Mouse (Mus musculus) embryo, embryonic 10.5 days (tissue): ENCODE measurements at regions not wholly inside any gene's neighbourhood (a gene's known extent, or its start where the extent isn't known, plus 50 kb on each side); places are given as distances from the start of the nearest gene placed in this dataset.
A peak's percentile ranks its signal among the peaks of the same experiment; 100 is the strongest.

Source experiments
- DNase-seq: peaks from one replicate; pipeline ENCODE4 v3.0.0-alpha.2; 2015; ENCODE audit warnings: low spot score

DNA sequence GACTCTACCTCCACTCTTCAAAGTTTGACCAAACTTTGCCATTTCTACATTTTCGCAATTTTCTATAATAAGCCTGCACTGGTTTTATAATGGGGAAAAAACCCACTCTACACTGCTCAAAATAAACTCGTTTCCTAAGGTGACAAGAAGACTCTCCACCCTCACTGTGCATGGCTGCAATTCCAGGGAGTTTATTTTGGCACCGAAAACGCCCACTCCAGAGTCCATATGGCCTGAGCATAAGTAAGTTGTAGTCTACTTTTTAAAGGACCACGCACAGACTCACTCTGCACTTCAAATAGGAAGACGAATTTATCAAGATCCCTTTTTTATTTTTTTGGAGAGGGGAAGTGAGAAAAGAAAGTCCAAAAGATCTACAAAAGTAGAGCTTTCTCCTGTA lies 219.4 kb downstream of the Pdcd6ip start:
- no peak for DNase-seq

DNA sequence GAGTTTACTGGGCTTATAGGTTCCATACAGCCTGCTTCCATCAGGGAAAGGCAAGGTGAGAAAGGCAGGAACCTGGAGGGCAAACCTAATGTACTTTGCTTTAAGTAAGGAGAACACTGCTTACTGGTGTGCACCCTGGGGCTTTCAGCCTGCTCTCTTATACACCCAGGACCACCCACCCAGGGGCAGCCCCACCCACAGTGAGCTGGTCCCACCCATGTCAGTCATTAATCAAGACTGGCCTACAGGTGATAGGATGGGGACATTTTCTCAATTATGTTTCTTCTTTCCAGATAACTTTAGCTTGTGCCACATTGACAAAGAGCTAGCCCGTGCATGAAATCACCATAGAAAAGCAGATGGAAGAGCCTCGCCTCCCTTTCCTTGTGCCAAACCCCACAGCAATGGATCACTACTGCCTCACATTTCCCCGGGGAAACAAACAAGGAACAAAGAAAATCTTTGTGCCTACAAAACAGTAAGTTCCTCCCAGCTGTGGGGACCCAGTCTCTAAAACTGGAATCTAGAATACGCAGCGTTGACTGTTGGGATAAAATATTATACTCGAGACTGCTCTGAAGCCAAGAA lies 221.5 kb downstream of the Pdcd6ip start:
- peak; percentile 15 for DNase-seq

DNA sequence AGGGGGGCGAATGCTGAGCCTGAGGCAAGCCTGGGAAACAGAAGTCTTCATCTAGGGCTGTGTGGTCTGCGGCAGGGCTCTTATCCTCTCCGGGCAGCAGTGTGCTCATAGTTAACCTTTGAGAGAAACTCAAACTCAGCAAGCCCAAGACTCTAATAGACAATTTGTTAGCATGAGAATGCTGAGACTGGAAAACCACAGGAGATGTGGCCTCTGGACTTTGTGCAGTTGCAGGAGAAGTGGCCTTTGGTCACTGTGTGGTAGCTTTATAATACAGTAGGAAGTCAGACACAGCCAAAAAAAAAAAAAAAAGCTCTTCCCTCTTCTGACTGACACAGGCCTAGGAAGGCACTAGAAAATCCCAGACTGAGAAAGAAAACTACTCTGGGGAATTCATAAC lies 228.2 kb downstream of the Pdcd6ip start:
- DNase-seq = no peak

DNA sequence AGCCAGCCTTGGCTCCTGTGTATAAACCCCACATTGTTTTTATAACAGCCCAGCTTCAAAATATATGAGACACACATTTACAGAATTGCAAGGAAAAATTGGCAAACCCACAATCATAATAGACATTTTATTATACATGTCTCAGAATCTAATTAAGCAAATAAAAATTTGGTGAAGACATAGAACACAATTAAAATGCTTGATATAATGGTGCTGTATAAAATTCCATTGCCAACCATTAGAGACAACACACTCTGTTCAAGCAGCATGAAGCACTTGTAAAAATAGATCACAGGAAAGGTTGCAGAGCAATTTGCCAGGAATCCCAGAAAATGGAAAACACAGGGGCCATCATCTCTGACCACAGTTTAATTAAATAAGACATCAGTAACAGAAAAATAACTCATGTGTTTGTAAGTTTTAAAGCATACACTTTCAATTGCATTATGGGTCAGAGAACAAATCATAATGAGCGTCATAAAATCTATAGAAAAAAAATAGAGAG lies 229.2 kb downstream of the Pdcd6ip start:
- no peak for DNase-seq

DNA sequence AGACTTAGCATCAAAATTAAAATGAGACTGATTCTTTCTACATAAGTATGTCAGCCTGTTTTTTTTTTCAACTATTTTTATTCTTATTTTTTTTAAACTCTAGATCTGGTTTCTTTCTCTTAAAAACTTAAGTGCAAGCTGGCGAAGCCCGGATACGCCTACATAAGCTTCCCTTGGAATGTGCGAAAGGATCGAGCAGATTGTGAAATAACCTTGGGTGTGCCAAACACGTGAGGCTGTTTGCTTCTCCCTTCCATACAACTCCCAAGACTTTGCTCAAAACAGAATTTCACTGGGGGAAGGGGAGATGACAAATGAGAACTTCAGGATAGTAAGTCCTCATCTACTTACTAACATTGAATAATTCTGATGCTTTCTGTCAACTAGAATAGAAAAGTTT lies 236.3 kb downstream of the Pdcd6ip start:
- DNase-seq = no peak

DNA sequence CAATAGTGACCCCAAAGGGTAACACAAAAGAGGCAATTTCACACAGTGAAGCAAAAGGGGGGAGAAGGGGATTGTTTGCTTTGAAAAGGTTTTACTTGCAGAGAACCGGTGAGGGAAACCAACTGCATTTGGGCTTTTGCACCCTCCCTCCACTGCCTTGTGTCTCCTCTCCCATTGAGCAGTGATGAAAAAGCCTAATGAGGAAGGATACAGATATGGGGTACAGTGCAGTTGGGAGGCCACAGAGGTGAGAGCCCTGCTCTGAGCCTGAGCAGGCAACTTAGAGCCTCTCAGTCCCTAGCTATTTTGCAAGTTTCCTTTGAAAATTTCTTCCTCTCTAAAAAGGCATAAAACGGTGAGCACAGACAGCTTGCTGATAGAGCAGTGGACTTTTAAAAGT lies 245.2 kb downstream of the Pdcd6ip start:
- DNase-seq = no peak

DNA sequence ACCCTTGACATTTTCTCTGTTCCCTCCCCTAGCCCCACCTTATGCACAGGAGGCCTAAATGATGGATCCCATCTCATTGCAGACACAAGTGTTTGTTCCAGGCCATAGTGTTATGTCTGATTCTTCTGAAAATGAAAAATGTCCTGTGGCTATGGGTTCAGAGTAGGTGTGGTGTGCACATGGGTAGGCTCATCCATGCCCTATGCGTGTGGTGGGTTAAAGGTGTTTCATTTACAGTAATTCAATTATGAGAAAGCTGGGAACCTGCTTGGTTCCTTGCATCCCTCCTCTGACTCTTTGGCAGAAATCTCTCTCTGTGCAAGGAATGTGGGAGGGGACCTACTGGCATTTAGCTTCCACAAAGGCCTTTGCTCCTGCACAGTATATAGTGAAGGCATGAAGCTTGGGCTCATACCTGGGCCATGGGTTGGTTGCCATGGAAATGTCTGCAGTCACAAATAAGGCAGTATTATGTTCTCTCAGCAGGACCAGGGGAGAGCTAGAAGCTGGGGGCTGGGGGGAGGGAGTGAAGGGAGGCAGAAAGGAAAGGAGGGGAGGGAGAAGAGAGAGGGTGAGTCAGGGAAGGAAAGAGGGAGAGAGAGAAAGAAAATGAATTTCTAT lies 245.7 kb downstream of the Pdcd6ip start:
- peak; percentile 50 for DNase-seq

DNA sequence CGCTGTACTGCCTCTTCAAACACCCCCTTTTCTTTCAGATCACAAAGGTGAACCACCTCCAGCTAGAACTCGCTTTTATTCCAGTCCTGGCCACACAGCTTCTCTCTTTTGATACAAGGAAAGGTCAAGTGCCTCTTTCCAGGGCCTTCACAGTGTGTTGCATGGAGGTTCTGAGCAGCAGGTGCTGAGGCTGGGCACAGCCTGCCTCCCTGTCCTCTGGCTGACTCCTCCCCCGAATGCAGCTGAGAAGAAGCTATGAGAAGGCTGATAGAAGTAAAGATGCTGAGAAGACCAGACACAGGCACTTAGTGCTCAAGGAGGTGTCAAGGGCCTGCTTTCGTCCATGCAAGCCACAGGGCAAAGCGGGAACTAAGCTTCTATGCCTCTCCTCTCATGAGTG lies 248.2 kb downstream of the Pdcd6ip start:
- DNase-seq = no peak

DNA sequence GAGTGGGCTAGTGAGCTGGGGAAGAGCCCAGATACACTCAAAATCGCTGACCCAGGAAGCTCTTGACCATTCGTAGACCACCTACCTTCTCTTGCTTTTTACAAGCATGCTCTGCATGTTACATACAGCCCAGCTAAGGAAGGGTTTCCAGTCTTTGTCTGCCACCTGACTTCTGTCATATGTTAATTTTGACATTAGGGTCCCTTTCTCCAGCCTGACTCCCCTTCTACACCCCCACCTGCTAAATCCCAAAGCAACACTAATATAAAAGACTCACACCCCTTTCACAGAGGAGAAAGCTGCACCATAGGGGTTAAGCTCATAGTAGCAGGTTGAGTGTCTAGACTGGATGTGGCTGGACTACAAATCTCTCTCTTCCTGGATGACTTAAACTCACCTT lies 248.8 kb downstream of the Pdcd6ip start:
- no peak for DNase-seq

DNA sequence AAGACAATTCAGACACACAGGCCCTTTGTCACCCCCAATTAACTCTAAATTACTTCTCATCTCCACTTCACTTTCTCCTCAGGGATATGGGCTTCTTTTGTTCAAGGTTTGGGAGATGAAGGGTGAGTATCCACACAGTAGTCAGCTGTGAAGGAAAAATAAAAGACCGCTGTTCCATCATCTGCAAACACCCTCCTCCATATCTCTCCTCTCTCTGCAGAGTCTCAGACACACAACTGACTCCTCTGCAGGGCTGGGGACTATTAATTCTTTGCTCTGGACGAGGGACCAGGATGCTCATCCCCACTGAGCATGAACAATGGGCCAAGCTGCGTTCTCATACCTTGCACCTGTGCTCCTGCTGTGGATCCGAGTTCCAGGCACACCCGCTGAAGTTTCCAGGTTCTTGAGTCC lies 249.3 kb downstream of the Pdcd6ip start:
- DNase-seq = no peak

DNA sequence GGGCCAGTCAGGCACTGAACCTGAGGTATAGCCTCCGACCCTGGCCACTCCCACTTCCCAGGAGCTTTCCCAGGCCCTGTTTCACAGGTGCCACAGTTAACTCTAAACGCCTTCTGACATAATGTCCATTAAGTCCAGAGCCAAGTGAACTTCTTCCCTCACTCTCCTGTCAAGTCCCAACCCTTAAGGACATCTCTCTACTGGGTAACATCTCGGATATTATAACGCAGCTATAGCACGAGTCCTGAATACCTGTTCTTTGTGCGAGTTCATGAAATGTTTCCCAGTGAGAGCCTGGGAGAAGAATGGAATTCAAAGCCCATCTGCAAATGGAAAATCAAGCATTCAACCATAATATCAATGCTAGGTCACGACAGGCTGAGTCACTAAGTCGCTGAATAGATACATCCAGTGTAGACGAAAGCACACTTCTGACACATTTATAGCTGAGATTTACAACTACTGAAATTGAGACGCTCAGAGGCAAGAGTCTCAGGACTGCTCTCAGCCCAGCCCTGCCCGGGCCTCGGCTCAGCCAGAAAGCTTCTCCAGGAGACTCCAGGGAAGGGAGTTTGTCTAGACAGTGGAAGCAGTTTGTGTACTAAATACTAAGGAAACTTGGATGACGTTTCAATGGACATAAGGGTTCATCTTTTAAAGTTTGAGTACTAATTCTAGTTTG lies 250.7 kb downstream of the Pdcd6ip start:
- no peak for DNase-seq

DNA sequence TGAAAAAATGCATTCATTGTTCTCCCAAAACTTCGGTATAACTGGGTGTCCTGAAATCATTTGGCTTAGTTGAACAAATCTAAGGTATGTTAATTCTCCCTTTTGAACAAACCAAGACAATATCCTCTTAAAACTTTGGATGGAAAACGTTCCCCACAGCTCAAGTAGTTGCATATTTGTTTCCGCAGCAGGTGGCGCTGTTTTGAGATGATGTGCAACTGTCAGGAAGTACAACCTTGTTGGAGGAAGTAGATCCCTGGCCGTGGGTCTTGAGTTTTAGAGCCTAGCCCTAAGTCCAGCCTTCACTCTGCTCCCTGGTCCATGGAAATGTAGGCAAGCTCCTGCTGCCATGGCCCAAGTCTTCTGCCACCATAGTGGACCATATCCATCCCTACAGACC lies 252.5 kb downstream of the Pdcd6ip start:
- DNase-seq = no peak

DNA sequence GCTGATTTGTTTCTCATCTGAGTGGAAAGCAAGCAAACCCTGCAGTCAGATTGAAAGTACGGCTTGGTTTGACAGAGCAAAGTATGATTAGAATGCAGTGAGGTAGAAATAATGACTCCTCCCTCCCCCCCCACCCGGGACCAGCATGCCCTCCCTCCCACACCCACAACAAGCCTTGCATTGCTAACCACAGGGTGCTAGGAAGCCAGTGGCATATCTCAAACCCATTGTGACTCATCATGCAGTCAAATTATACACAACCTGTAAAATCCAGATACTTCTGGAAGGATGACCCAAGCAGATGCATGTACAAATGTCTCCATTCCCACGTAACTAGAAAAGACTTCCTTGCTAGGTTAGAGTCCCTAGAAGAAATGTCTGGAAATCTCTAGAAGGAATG lies 254.8 kb downstream of the Pdcd6ip start:
- DNase-seq = no peak

DNA sequence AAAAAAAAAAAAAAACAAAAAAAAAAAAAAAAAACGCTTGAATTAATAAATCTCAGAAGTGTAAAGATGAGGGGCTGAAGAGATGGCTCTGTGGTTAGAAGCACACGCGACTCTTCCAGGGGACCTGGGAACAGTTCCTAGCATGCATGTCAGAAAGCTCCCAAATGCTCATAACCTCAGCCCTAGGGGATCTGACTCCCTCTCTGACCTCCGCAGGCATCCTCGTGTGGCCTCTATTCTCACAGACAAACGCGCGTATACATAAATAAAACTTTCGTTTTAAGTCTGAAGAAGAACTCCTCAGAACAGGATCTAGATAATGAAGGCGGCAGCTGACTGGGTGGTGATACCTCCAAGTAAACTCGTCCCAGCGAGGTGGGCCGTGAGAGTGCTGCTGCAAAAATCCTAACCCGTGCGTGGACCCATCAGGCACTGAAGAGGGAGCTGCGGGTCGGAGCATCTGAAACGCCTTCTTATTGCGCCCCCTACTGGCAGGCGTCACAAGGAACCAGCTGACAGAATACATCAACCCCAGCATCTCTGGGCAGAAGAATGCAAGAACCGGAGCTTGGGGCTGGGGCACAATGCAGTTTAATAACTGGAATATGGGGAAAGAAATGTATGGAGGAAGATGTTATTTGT lies 266.2 kb downstream of the Pdcd6ip start:
- peak; percentile 91 for DNase-seq

DNA sequence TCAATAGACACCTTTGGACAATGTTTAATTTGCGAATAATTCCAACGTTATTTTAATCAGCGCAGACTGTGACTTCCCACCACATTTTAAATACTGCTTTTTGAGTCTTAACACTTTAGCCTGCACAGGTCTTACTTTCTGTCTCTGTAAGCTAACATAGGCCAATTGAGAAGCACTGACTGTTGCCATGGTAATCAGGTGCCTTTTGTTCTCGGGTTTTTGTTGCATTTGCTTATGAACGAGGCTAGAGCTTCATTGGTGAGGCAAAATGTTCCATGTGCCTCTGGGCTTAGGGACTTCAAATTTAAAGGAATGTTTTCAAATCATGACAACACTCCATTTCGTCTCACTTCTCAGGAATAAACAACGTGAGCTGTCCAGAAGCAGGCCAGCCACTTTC lies 269.7 kb downstream of the Pdcd6ip start:
- DNase-seq = no peak

DNA sequence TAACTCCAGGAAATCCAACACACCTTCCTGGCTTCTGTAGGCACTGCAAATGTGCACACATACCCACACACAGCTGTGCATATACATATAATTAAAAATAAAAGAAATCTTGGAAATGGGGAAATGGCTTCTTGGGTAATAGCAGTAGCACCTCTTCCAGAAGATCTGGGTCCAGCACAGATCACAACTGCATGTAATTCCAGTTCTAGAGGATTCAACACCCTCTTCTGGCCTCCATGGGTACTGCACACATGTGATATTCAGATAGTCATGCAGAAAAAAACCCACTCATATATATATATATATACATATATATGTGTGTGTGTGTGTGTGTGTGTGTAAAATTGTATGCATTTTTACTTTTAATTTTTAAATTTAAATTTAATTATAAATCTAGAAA lies 272.1 kb downstream of the Pdcd6ip start:
- DNase-seq = peak; percentile 30

DNA sequence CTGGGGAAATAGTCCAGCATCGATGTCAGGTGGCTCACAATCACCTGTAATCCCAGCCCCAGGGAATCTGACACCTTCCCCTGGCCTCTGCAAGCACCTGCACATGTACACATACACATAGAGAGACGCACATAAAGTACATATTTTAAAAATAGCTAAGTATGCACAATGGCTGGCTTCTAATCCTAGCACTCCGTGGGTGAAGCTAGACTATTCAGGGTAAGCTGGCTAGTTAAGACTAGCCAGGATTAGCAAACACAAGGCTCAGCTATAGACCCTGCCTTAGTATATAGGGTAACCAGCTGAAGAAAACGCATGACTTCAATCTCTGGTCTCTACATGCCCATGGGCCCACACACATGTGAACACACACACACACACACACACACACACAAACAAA lies 274.6 kb downstream of the Pdcd6ip start:
- no peak for DNase-seq

DNA sequence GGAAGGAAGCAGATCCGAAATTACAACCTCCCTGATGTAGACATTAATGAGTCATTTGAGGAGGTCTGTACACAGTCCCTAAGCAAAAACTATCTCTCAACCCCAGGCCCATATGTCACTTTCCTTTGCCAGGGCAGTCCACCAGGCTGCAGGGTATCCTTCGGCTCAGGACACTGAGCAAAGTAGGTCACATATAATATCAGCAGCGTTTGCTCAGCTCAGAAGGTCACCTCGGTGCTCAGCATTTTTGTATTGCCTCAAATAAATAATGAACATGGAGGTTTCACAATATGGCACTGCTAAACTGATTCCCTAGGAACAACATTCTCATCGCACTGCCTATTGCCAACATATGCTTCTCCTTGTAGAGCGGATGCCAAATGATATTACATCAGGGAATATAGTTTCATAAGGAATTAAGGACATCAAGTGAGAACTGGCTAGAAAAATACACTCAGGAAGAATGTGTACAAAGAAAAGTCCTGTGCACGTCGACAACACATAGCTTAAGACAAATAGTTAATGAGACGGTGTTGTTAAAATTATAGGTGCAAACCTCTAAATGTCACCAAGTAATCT lies 275.4 kb downstream of the Pdcd6ip start:
- no peak for DNase-seq

DNA sequence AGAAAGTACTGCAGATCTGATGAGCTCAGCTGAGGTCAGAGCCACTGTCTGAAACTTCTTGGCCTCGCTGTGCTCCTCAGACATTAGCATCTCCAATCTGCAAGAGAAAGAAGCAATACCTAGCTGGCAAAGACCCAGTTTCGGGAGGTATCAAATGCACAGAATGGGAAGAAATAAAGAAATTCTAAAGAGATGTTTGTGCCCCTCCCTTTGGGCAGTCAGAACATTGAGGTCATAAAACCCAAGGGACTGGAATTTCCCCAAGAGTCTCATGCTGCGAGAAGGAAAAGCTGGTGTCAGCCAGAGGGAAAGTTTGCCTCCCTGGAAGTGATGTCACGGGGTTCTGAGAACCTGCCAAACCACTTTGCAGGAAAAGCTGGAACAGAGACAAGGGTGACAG lies 277.6 kb downstream of the Pdcd6ip start:
- no peak for DNase-seq

DNA sequence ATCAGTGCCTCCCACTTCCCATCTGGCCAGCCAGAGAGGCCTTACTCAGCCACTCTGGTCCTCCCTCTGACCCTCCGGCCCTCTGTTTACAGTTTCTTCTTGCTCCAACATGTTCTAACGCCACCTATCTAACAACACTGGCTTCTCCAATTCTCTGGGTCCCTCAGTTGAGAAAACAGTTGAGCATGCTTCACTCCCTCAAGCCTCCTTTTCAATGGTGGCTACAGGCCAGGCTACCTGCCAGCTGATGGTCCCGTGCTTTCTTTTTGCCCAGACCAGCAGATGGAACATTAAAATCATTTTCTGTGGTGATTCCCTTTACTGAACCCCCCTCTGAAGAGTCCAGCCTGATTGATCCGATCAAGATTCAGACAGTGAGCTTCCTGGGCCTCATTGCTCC lies 280.8 kb downstream of the Pdcd6ip start:
- no peak for DNase-seq

DNA sequence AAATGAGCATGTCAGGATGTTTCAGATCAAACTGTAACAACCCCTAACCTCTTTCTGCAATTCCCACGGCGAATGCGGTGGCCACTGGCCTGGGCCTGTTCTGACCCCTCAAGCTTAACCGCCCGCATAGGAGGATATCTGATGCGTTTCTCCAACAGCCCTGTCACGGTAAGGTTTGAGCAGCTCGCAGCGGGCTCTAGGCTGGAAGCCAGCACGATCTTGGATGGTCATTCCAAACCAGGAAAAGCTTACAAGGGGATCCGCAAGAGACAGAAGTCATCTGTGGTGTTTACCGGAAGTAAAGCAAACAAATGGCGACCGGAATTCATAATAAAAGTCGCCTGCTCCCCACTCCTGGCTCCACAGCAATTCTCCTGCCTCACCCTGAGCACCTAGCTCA lies 281.7 kb downstream of the Pdcd6ip start:
- no peak for DNase-seq

DNA sequence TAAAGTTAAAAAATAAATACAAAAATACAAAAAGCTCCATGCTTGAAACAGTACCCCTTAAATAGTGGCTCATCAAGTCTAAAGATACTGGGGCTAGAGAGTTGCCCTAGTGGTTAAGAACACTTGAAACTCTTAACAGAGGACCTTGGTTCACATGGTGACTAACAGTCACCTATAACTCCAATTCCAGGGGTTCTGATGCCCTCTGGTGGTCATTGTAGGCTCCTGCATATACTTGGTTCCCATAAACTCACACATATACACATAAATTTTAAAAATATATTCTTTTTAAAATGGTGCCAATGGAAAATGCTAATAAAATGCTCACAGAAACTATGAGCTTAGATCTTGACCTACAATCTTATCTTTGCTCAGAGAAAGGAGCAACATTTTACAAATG lies 286.4 kb downstream of the Pdcd6ip start:
- peak; percentile 44 for DNase-seq

DNA sequence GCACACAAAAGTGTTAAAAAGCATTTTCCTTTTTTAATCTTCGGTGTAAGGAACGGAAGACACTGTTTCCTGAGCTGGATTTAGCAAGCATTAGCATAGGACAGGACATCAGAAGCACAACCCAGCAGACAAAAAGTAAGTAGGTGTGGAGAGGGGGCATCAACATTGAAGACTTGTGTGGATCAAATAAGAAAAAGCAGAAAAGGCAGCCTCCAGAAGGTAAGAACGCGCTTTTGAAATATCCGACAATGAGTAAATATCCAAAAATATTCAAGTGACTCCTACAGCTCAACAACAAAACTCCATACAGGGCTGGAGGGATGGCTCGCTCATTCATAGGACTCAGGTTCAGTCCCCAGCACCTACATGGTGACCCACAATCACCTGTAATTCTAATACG lies 286.9 kb downstream of the Pdcd6ip start:
- DNase-seq = no peak
